Mouse (Mus musculus) intestine, embryonic 16.5 days (tissue): ENCODE measurements around the gene Klre1. TPM values are rescaled to one million over a fixed set of nuclear protein-coding genes. Genes with fewer than 3 reads are reported as not detected.

Source experiments
- ATAC-seq: fragments of 200-750 bp; cut with Nextera tagmentation; 2 replicates; pipeline ENCODE4 v1.8.0; 2017; ENCODE audit warnings: moderate TSS enrichment, moderate library complexity
- H3K27ac ChIP-seq: fragments of 300-500 bp; sonication (generic); 2 replicates; pipeline ENCODE4 v1.5.1; 2014; ENCODE audit warnings: mild to moderate bottlenecking, low read length
- H3K27me3 ChIP-seq: fragments of 300-500 bp; sonication (generic); replicated peaks from 2 replicates; pipeline ENCODE4 v1.6.1; 2014; ENCODE audit warnings: low read length, control low read depth, mixed read lengths; ENCODE audit not compliant: control insufficient read depth, insufficient read depth
- H3K36me3 ChIP-seq: fragments of 300-500 bp; sonication (generic); 2 replicates; pipeline ENCODE4 v1.6.1; 2014; ENCODE audit warnings: low read length, control low read depth; ENCODE audit not compliant: control insufficient read depth, insufficient read depth
- H3K4me1 ChIP-seq: fragments of 300-500 bp; sonication (generic); 2 replicates; pipeline ENCODE4 v1.6.1; 2014; ENCODE audit warnings: low read length, control low read depth, mixed read lengths; ENCODE audit not compliant: control insufficient read depth, insufficient read depth
- H3K4me2 ChIP-seq: fragments of 300-500 bp; sonication (generic); 2 replicates; pipeline ENCODE4 v1.6.1; 2014; ENCODE audit warnings: low read depth, low read length, control low read depth
- H3K4me3 ChIP-seq: fragments of 300-500 bp; sonication (generic); 2 replicates; pipeline ENCODE4 v1.5.1; 2014; ENCODE audit warnings: mild to moderate bottlenecking, low read length
- H3K9ac ChIP-seq: fragments of 300-500 bp; sonication (generic); 2 replicates; pipeline ENCODE4 v1.6.1; 2014; ENCODE audit warnings: low read depth, low read length
- H3K9me3 ChIP-seq: fragments of 300-500 bp; sonication (generic); 2 replicates; pipeline ENCODE4 v1.6.1; 2016; ENCODE audit warnings: low read length, control low read depth; ENCODE audit not compliant: control insufficient read depth
- WGBS: fragments of 180-500 bp; shearing (Covaris S2); extraction: QIAGEN DNeasy Blood & Tissue Kit; methylation state at CpG from one replicate; pipeline ENCODE4 v1.1.7; 2014; 5-methylcytosine and 5-hydroxymethylcytosine counted together
- polyA plus RNA-seq: library from polyadenylated mRNA; unstranded; fragments of >200 nt; fragmentation: Nextera tagmentation; extraction: Ambion mirVana; gene quantifications from 2 replicates; pipeline ENCODE4 v1.2.1, GENCODE M21; 2015

The Klre1 gene
- polyA plus RNA-seq = not detected in 2 replicates

- H3K27me3 ChIP-seq = 0 out of 2 replicates have a peak, but pooled peaks cover 2% of the 10 kb centered on the region
- H3K36me3 ChIP-seq = no peaks in the 10 kb centered on the region
- ATAC-seq = no peak
- no peaks in the 10 kb centered on the region for H3K9me3 ChIP-seq
- 94% methylated on average over 8 of the region's 8 CpGs for WGBS
- no peak within 1 kb of the TSS for H3K9ac ChIP-seq
- H3K27ac ChIP-seq = no peak within 1 kb of the TSS
- H3K4me1 ChIP-seq = no peaks in the 10 kb centered on the region
- no peak within 1 kb of the TSS for H3K4me3 ChIP-seq
- no peak within 1 kb of the TSS for H3K4me2 ChIP-seq
Observed at GRCm38 (mm10) chr6:129577605-129578004, at the start of gene Klre1. Gene Klre1 (plus strand): TSS chr6:129577905.

- Histone ChIP-seq H3K9ac (no peak overlapping the region), H3K4me3 (no peak overlapping the region), H3K9me3 (no peaks in the 10 kb centered on the region), H3K4me1 (peaks cover 4% of the 10 kb centered on the region; the same call in 1 of the 2 replicates), H3K27ac (no peak overlapping the region), H3K36me3 (no peaks in the 10 kb centered on the region), H3K4me2 (no peak overlapping the region), H3K27me3 (no peaks in the 10 kb centered on the region)
- ATAC-seq = no peak
- WGBS = 50% methylated on average over 1 of the region's 1 CpGs
Observed at GRCm38 (mm10) chr6:129529605-129530004, 48.1 kb upstream of the Klre1 start.

GRCm38 (mm10) chr6:129530261-129530660 is 47.4 kb upstream of the Klre1 start:
- Histone ChIP-seq H3K4me1 (peaks cover 4% of the 10 kb centered on the region; the same call in 1 of the 2 replicates), H3K4me2 (no peak overlapping the region), H3K9ac (no peak overlapping the region), H3K36me3 (no peaks in the 10 kb centered on the region), H3K27ac (no peak overlapping the region), H3K27me3 (no peaks in the 10 kb centered on the region), H3K4me3 (no peak overlapping the region), H3K9me3 (no peaks in the 10 kb centered on the region)
- ATAC-seq = no peak

- H3K4me2 ChIP-seq = peak overlapping the region; percentile 86
- no peaks in the 10 kb centered on the region for H3K9me3 ChIP-seq
- peak overlapping the region; percentile 47; the same call in 1 of the 2 replicates for H3K9ac ChIP-seq
- no peaks in the 10 kb centered on the region for H3K27me3 ChIP-seq
- H3K27ac ChIP-seq = peak overlapping the region; percentile 49
- WGBS = 27% methylated on average over 7 of the region's 7 CpGs
- peak; percentile 73 for ATAC-seq
- H3K36me3 ChIP-seq = no peaks in the 10 kb centered on the region
- H3K4me1 ChIP-seq = peaks cover 10% of the 10 kb centered on the region
- peak overlapping the region; percentile 72 for H3K4me3 ChIP-seq
Observed at GRCm38 (mm10) chr6:129532556-129532941, 45.2 kb upstream of the Klre1 start.

- Histone ChIP-seq H3K9ac (peak within 1 kb of the TSS; percentile 77), H3K27ac (peak within 1 kb of the TSS; percentile 49), H3K4me3 (peak within 1 kb of the TSS; percentile 72), H3K4me2 (peak within 1 kb of the TSS; percentile 86), H3K27me3 (no peaks in the 10 kb centered on the region), H3K4me1 (peaks cover 10% of the 10 kb centered on the region), H3K9me3 (no peaks in the 10 kb centered on the region), H3K36me3 (no peaks in the 10 kb centered on the region)
- under 1% methylated on average over 55 of the region's 55 CpGs for WGBS
- peak; percentile 89 for ATAC-seq
Observed at GRCm38 (mm10) chr6:129532942-129533860, 44.5 kb upstream of the Klre1 start, which contains the start of gene Gabarapl1. Gene Gabarapl1 (plus strand): TSS chr6:129533160.

- H3K27ac ChIP-seq = no peak overlapping the region
- peak overlapping the region; percentile 77 for H3K9ac ChIP-seq
- H3K4me1 ChIP-seq = peaks cover 10% of the 10 kb centered on the region
- H3K36me3 ChIP-seq = peaks cover 6% of the 10 kb centered on the region; the same call in 1 of the 2 replicates
- WGBS = 10% methylated on average over 9 of the region's 9 CpGs
- no peak for ATAC-seq
- H3K4me2 ChIP-seq = peak overlapping the region; percentile 86
- peak overlapping the region; percentile 72 for H3K4me3 ChIP-seq
- H3K9me3 ChIP-seq = no peaks in the 10 kb centered on the region
- H3K27me3 ChIP-seq = no peaks in the 10 kb centered on the region
Observed at GRCm38 (mm10) chr6:129534057-129534456, 43.6 kb upstream of the Klre1 start.

- H3K9ac ChIP-seq = no peak overlapping the region
- WGBS = 56% methylated on average over 4 of the region's 4 CpGs
Observed at GRCm38 (mm10) chr6:129534627-129535190, 43.0 kb upstream of the Klre1 start.

GRCm38 (mm10) chr6:129535723-129536122 is 42.0 kb upstream of the Klre1 start:
- 0 out of 2 replicates have a peak overlapping the region, but pooled peaks have one; percentile 4 for H3K4me2 ChIP-seq
- ATAC-seq = no peak

More at GRCm38 (mm10) chr6:129534627-129535190, 43.0 kb upstream of the Klre1 start:
- H3K4me3 ChIP-seq = peak overlapping the region; percentile 72
- peak overlapping the region; percentile 86 for H3K4me2 ChIP-seq
- peaks cover 6% of the 10 kb centered on the region; the same call in 1 of the 2 replicates for H3K36me3 ChIP-seq
- H3K27ac ChIP-seq = no peak overlapping the region
- H3K27me3 ChIP-seq = no peaks in the 10 kb centered on the region
- H3K9me3 ChIP-seq = no peaks in the 10 kb centered on the region
- no peak for ATAC-seq
- H3K4me1 ChIP-seq = peaks cover 10% of the 10 kb centered on the region

GRCm38 (mm10) chr6:129538555-129538954 is 39.1 kb upstream of the Klre1 start:
- no peak overlapping the region for H3K9ac ChIP-seq
- peaks cover 6% of the 10 kb centered on the region; the same call in 1 of the 2 replicates for H3K4me1 ChIP-seq
- no peak overlapping the region for H3K4me3 ChIP-seq
- no peaks in the 10 kb centered on the region for H3K9me3 ChIP-seq
- peaks cover 10% of the 10 kb centered on the region; the same call in 1 of the 2 replicates for H3K36me3 ChIP-seq
- no peak overlapping the region for H3K27ac ChIP-seq
- 82% methylated on average over 6 of the region's 6 CpGs for WGBS
- H3K4me2 ChIP-seq = no peak overlapping the region
- ATAC-seq = no peak
- H3K27me3 ChIP-seq = no peaks in the 10 kb centered on the region

More at GRCm38 (mm10) chr6:129535723-129536122, 42.0 kb upstream of the Klre1 start:
- Histone ChIP-seq H3K9me3 (no peaks in the 10 kb centered on the region), H3K27ac (no peak overlapping the region), H3K27me3 (no peaks in the 10 kb centered on the region), H3K36me3 (peaks cover 10% of the 10 kb centered on the region; the same call in 1 of the 2 replicates), H3K4me3 (no peak overlapping the region), H3K4me1 (peaks cover 10% of the 10 kb centered on the region), H3K9ac (no peak overlapping the region)
- WGBS = 63% methylated on average over 4 of the region's 4 CpGs
